Mouse (Mus musculus) cerebellum, adult (tissue): ENCODE measurements around the gene Bcl2l14.

ENCODE experiments used
- ATAC-seq: cut with Nextera tagmentation; 2 replicates; pipeline ENCODE4 v1.9.2; 2017; ENCODE audit warnings: mild to moderate bottlenecking, moderate library complexity, mixed read lengths; ENCODE audit not compliant: insufficient number of reproducible peaks, low FRiP score, low TSS enrichment

Gene Bcl2l14

GRCm38 (mm10) chr6:134390837-134391236, 5.3 kb upstream of the Bcl2l14 start:
- no peak for ATAC-seq

GRCm38 (mm10) chr6:134402914-134403683, 7.0 kb downstream of the Bcl2l14 start:
- no peak for ATAC-seq

GRCm38 (mm10) chr6:134403684-134404070, 7.6 kb downstream of the Bcl2l14 start:
- ATAC-seq, result no peak

GRCm38 (mm10) chr6:134407226-134407625, 11.1 kb downstream of the Bcl2l14 start:
- no peak for ATAC-seq

- no peak for ATAC-seq
These were observed 17.8 kb downstream of the Bcl2l14 start for GRCm38 (mm10) chr6:134413706-134414531.

GRCm38 (mm10) chr6:134414532-134414883, 18.4 kb downstream of the Bcl2l14 start:
- ATAC-seq, result no peak

GRCm38 (mm10) chr6:134416556-134417105, 20.5 kb downstream of the Bcl2l14 start:
- no peak for ATAC-seq

- no peak for ATAC-seq
These were observed 21.8 kb downstream of the Bcl2l14 start for GRCm38 (mm10) chr6:134417886-134418285.

DNA sequence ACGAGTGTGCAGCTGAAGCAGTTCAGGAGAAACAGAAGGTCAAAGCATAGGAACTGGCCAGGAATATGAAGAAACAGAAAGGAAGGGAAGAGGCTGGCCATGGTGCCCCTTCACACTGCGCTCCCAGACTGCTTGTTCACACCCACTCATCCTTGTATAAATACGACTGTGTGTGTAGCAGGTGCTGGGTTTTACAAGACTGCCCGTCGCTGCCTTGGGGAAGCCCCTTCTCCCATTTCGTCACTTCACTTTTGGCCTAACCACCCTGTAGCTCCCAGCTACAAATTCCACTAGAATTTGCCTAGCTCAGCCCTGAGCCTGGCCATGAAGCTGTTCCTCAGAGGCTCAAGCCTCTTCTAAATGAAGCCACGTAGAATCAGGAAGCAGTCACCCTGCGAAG, 24.3 kb downstream of the Bcl2l14 start:
- ATAC-seq, result no peak

GRCm38 (mm10) chr6:134421921-134422320, 25.8 kb downstream of the Bcl2l14 start:
- no peak for ATAC-seq

- peak; percentile 75 for ATAC-seq
These were observed 29.1 kb downstream of the Bcl2l14 start for GRCm38 (mm10) chr6:134425216-134425717.

DNA sequence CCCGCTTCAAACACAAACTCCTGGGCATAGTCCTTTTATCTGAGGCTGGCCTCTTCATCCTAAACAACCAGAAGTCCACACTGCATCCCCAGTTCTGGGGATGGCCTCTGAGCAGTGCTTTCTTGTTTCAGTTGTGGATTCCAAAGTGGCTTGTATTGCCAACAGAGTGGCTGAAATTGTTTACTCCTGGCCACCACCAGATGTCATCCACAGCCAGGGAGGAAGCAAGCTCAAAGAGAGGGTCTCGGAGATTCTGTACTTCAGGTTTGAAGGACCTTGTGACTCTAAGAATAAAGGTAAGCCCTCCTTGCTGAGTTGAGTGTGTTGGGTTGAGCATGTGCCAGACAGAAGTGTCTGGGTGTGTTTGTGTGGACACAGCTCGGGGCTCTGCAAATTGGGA, 31.0 kb downstream of the Bcl2l14 start:
- no peak for ATAC-seq

DNA sequence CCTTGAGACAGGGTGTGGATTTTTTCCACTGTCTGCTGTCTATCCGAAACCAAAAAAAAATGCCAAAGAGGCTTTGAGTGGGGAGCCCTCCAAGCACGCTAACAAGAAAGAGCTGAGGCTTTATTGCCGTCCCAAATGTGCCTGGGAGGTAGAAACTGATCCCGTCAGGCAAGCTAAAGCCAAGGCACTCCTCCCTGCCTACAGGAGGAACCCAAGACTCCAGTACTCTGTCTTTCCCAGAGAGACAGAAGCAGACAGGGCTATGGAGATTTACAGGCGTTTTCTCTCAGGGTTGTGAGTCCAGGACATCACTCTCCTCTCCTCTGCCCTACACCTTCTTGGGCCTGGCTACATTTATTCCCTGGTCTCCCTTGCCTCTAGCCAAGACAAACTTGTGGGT, 32.3 kb downstream of the Bcl2l14 start:
- ATAC-seq, result no peak

- ATAC-seq, result no peak
These were observed 34.2 kb downstream of the Bcl2l14 start for GRCm38 (mm10) chr6:134430161-134430799.

GRCm38 (mm10) chr6:134431583-134431982, 35.5 kb downstream of the Bcl2l14 start:
- ATAC-seq, result no peak

- ATAC-seq, result no peak
These were observed 37.2 kb downstream of the Bcl2l14 start for GRCm38 (mm10) chr6:134433281-134433680.

DNA sequence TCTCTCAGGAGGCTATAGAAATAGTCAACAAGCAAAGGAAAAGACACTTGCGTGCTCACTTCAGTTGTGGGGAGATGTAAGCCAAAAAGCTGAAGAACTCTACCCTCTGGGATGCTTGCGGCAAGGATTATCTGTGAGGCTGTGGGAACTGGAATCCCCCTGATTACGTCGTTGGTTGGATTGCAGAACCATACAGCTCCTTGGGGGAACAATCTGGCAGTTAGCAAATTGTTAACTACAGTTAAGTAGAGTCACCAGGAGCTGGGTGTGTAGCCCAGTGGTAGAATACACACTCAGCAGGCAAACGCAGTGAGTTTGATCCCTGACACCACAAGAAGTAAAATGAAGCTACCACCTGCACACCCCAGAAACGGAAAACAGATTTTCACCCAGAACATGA, 37.9 kb downstream of the Bcl2l14 start:
- ATAC-seq, result no peak

GRCm38 (mm10) chr6:134434866-134435390, 38.8 kb downstream of the Bcl2l14 start:
- no peak for ATAC-seq

DNA sequence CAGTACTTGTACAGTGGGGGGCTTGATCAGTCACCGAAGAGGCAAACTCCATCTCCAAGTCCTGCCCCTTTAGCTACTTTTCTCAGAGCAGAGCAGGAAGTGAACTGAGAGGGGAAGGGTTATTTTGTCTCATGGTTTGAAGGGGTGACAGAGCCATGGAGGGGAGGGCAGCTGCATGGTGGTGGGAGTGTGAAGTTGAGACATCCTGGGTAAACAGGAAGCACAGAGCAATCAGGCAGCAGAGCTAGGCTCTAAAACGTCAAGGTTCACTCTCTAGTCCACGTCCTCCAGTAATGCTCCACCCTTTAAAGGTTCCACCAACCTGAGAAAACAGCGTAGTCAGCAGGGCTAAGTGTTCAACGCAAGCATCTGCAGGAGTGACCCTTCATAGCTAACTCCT, 40.8 kb downstream of the Bcl2l14 start:
- no peak for ATAC-seq

DNA sequence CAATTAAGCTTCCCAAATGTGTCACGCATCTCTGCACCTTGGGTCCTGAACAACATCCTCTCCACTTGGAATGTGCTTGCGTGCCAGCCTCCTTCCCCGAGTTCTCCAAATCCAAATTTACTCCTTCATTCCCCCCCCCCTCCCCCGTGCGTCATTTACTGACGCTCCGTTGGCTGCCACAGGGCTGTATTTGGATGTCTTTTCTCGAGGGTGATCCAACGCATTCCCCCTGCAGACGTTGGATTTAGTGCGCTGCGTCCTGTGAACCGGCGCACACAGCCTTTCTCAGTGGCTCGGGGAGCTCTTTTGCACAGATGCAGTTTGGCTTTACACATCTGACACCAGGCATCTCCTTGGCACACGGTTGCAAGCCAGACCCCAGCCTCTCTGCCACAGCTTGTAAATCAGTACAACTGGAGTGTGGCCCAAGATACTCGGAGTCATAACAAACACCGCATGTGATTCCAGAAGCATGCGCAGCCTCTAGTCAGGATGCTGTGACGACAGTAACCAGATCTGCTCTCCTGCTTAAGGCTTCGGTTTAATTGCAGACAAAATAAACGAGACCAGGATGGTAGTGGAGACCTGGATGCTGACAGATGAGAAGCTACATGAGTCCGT, 43.4 kb downstream of the Bcl2l14 start:
- peak; percentile 60 for ATAC-seq
